Mouse (Mus musculus) hindbrain, postnatal 0 days (tissue): ENCODE data around the gene Adm2. TPM values are rescaled to one million over a fixed set of nuclear protein-coding genes. Genes with fewer than 3 reads are reported as not detected.

Source experiments
- ATAC-seq: fragments of 200-750 bp; cut with Nextera tagmentation; 2 replicates; pipeline ENCODE4 v1.8.0; 2017; ENCODE audit warnings: mild to moderate bottlenecking, moderate TSS enrichment, moderate library complexity
- DNase-seq: peaks from one replicate; pipeline ENCODE4 v3.0.0-alpha.2; 2015; ENCODE audit warnings: low spot score
- H3K27ac ChIP-seq: fragments of 300-500 bp; sonication (generic); 2 replicates; pipeline ENCODE4 v1.5.1; 2014; ENCODE audit warnings: mild to moderate bottlenecking
- H3K27me3 ChIP-seq: fragments of 300-500 bp; sonication (generic); 2 replicates; pipeline ENCODE4 v1.6.1; 2014; ENCODE audit warnings: low read length, mixed read lengths; ENCODE audit not compliant: insufficient read depth
- H3K36me3 ChIP-seq: fragments of 300-500 bp; sonication (generic); 2 replicates; pipeline ENCODE4 v1.6.1; 2014; ENCODE audit warnings: low read length, mixed read lengths; ENCODE audit not compliant: insufficient read depth
- H3K4me1 ChIP-seq: fragments of 300-500 bp; sonication (generic); 2 replicates; pipeline ENCODE4 v1.6.1; 2014; ENCODE audit warnings: antibody characterized with exemption, low read length, mixed read lengths; ENCODE audit not compliant: insufficient read depth
- H3K4me2 ChIP-seq: fragments of 300-500 bp; sonication (generic); 2 replicates; pipeline ENCODE4 v1.6.1; 2014; ENCODE audit warnings: low read depth, mild to moderate bottlenecking, low read length, moderate library complexity, mixed read lengths
- H3K4me3 ChIP-seq: fragments of 300-500 bp; sonication (generic); 2 replicates; pipeline ENCODE4 v1.5.1; 2014; ENCODE audit warnings: low read length
- H3K9ac ChIP-seq: fragments of 300-500 bp; sonication (generic); replicated peaks from 2 replicates; pipeline ENCODE4 v1.6.1; 2014; ENCODE audit warnings: mild to moderate bottlenecking, low read length, moderate library complexity, mixed read lengths
- H3K9me3 ChIP-seq: fragments of 300-500 bp; sonication (generic); 2 replicates; pipeline ENCODE4 v1.6.1; 2016; ENCODE audit warnings: low read length, mixed read lengths
- CTCF ChIP-seq: IDR thresholded peaks from 2 replicates; pipeline ENCODE4 v1.5.1; 2016; ENCODE audit warnings: antibody characterized with exemption, control low read depth, low read depth
- WGBS: fragments of 180-500 bp; shearing (Covaris S2); extraction: QIAGEN DNeasy Blood & Tissue Kit; methylation state at CpG from one replicate; pipeline ENCODE4 v1.1.7; 2014; 5-methylcytosine and 5-hydroxymethylcytosine counted together
- polyA plus RNA-seq: library from polyadenylated mRNA; unstranded; fragments of >200 nt; fragmentation: Nextera tagmentation; extraction: Ambion mirVana; gene quantifications from 2 replicates; pipeline ENCODE4 v1.2.1, GENCODE M21; 2015
- total RNA-seq: library from RNA; depleted of rRNA; stranded (reverse); fragments of >200 nt; gene quantifications from 2 replicates; pipeline ENCODE4 v1.2.3, GENCODE M21; 2014; rRNA removed

Adm2 gene
- not detected in 2 replicates for total RNA-seq
- not detected in 2 replicates for polyA plus RNA-seq

DNA sequence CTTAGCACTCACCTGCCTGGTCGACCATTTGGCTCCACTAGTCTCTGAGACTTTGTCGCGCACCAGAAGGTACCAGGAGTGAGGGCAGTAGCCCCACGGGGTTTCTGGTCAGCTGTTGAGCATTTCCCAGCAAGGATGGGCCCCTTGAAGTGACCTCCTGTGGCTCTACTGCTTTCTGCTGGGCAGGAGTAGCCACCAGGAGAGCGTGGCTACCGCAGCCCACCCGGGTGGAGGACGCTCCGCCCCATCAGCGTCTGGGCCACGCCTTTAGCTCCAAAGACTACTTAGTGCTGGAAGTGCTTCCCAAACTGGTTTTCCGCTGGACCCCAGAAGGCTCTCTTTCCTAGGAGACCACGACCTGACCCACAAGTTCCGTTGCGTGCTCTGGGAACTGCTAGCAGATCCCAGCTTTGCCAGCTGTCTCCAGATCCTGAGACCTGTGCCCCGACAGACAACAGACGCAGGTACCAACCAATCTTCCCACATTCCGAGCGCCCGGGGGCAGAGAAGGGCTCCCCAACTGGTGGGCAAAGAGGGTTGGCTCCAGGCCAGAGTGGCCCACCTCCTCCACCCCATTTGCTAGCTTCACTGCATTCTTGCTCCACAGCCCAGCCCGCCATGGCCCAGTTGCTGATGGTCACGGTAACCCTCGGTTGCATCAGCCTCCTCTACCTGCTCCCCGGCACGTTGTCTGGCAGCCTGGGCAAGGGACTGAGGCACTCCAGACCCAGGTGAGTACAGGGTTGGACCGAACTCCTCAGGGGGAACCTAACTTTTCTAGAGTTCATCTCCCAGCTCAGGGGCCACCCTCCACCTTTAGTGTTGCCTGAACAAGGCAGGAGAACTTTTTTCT is at the start of gene Adm2:
TSS of gene Adm2 (plus strand) at position 51 of the 853 bp plus-strand sequence.
- Histone ChIP-seq H3K4me3 (no peak within 1 kb of the TSS), H3K4me1 (peaks cover 6% of the 10 kb centered on the region; the same call in 1 of the 2 replicates), H3K27me3 (no peaks in the 10 kb centered on the region), H3K9me3 (no peaks in the 10 kb centered on the region), H3K27ac (no peak within 1 kb of the TSS), H3K4me2 (peak within 1 kb of the TSS; percentile 33), H3K9ac (no peak within 1 kb of the TSS), H3K36me3 (no peaks in the 10 kb centered on the region)
- no peak for TF ChIP-seq CTCF
- WGBS = 10% methylated on average over 26 of the region's 26 CpGs
- ATAC-seq (no peak), DNase-seq (no peak)

- no peaks in the 10 kb centered on the region for H3K27me3 ChIP-seq
- ATAC-seq (no peak), DNase-seq (no peak)
- peaks cover 65% of the 10 kb centered on the region for H3K36me3 ChIP-seq
- H3K4me3 ChIP-seq = no peak overlapping the region
- no peak overlapping the region for H3K4me2 ChIP-seq
- H3K4me1 ChIP-seq = no peaks in the 10 kb centered on the region
- no peak overlapping the region for H3K9ac ChIP-seq
- no peak overlapping the region for H3K27ac ChIP-seq
- TF ChIP-seq CTCF = no peak
- WGBS = 68% methylated on average over 3 of the region's 3 CpGs
- no peaks in the 10 kb centered on the region for H3K9me3 ChIP-seq
Observed at GRCm38 (mm10) chr15:89275497-89275896, 47.0 kb upstream of the Adm2 start.

DNA sequence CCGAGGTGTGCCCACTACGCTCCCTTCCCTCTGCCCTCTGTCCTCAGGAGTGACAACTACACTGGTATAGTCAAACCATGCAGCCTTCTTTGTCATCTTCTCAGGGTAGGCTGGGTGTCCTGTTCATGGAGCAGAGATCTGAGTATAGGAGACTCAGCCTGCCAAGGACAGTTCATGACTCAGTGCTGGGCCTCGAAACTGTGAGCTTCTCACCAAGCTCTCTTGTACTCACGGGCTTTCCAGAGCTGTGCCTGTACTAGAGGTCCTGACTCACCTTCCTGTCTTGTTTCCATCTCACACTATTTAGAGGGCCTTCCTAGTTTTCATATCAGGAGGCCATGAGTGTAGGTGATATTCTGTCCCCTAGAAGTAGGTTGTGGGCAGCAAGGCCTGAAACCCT is 45.2 kb upstream of the Adm2 start:
- no peak for TF ChIP-seq CTCF
- DNase-seq (no peak), ATAC-seq (no peak)
- H3K4me3 ChIP-seq = no peak overlapping the region
- no peaks in the 10 kb centered on the region for H3K9me3 ChIP-seq
- peaks cover 80% of the 10 kb centered on the region for H3K36me3 ChIP-seq
- H3K9ac ChIP-seq = no peak overlapping the region
- H3K4me1 ChIP-seq = no peaks in the 10 kb centered on the region
- WGBS = 95% methylated on average over 4 of the region's 4 CpGs
- no peak overlapping the region for H3K27ac ChIP-seq
- H3K27me3 ChIP-seq = no peaks in the 10 kb centered on the region
- no peak overlapping the region for H3K4me2 ChIP-seq

DNA sequence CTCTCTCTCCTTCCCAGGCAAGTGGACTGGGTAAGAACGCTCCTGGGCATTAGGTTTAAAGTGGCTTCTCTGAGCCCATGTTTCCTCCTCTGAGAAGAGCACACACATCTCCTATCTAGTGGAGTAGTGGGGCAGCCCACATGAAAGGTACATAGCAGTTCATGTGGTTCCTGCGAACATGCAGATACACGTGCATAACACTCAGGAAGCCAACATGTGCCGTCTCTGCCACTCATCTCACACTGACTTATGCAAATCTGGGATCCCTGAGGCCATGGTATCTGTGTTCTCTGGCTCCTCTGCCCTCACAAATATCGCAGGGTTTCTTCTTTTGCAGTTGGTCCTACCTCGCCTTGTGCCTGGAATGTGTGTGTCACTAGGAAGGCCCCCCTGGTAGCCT is 40.0 kb upstream of the Adm2 start:
- peaks cover 59% of the 10 kb centered on the region for H3K36me3 ChIP-seq

DNA sequence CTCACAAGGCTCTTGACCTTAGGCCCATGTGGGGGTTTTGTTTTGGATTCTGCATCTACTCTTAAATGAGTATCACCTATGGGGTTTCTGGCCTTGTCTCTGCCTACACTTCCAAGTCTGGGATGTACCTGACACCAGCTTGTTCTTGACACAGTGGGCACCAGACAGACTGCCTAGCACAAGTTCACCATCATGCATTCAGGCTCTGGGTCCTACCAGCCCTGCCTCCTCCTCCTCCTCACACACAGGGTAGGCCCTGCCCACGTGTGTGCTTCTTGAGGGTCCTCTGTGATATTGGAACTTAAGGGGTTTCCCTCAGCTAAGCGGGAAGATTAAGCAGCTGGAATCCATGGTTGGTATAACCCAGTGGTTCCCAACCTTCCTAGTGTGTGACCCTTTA is 38.4 kb upstream of the Adm2 start:
- Histone ChIP-seq H3K36me3 (peaks cover 65% of the 10 kb centered on the region), H3K4me3 (no peak overlapping the region), H3K27ac (no peak overlapping the region), H3K9ac (no peak overlapping the region), H3K4me1 (no peaks in the 10 kb centered on the region), H3K9me3 (no peaks in the 10 kb centered on the region), H3K4me2 (no peak overlapping the region), H3K27me3 (no peaks in the 10 kb centered on the region)
- WGBS = 88% methylated on average over 2 of the region's 2 CpGs
- DNase-seq (no peak), ATAC-seq (no peak)
- TF ChIP-seq CTCF = no peak

More for the DNA sequence above, 40.0 kb upstream of the Adm2 start:
- DNase-seq (no peak), ATAC-seq (no peak)
- Histone ChIP-seq H3K9ac (no peak overlapping the region), H3K4me3 (no peak overlapping the region), H3K27me3 (no peaks in the 10 kb centered on the region), H3K9me3 (no peaks in the 10 kb centered on the region), H3K27ac (no peak overlapping the region), H3K4me1 (no peaks in the 10 kb centered on the region), H3K4me2 (no peak overlapping the region)
- 76% methylated on average over 6 of the region's 6 CpGs for WGBS
- no peak for TF ChIP-seq CTCF

DNA sequence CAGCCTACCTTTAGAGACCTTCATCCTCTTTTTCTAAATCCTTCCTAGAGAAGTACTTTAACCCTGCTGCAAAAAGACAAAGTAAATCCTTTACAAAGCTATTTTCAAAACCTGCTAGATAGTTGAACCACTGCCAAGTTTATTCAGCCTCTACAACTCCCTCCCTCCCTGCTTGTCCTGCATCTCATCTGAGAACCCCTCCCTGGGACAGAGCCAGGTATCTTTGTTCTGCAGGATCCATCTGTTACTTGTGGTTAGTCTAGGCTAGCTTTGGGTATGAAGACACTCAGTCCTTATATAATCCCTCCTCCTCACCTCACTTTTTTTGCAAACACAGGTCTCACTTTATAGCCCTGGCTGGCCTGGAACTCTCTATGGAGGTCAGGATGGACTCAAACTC is 37.5 kb upstream of the Adm2 start:
- H3K9me3 ChIP-seq = no peaks in the 10 kb centered on the region
- peaks cover 65% of the 10 kb centered on the region for H3K36me3 ChIP-seq
- ATAC-seq (no peak), DNase-seq (no peak)
- H3K4me1 ChIP-seq = no peaks in the 10 kb centered on the region
- H3K4me3 ChIP-seq = no peak overlapping the region
- no peaks in the 10 kb centered on the region for H3K27me3 ChIP-seq
- 0 out of 2 replicates have a peak overlapping the region, but pooled peaks have one; percentile 11 for H3K27ac ChIP-seq
- TF ChIP-seq CTCF = no peak
- H3K4me2 ChIP-seq = no peak overlapping the region
- no peak overlapping the region for H3K9ac ChIP-seq

- TF ChIP-seq CTCF = no peak
- H3K9me3 ChIP-seq = no peaks in the 10 kb centered on the region
- no peak overlapping the region for H3K4me2 ChIP-seq
- ATAC-seq (no peak), DNase-seq (no peak)
- no peaks in the 10 kb centered on the region for H3K27me3 ChIP-seq
- no peak overlapping the region for H3K4me3 ChIP-seq
- H3K4me1 ChIP-seq = no peaks in the 10 kb centered on the region
- no peak overlapping the region for H3K9ac ChIP-seq
- 94% methylated on average over 5 of the region's 5 CpGs for WGBS
- 0 out of 2 replicates have a peak overlapping the region, but pooled peaks have one; percentile 11 for H3K27ac ChIP-seq
- H3K36me3 ChIP-seq = peaks cover 63% of the 10 kb centered on the region
Observed at GRCm38 (mm10) chr15:89285478-89285877, 37.0 kb upstream of the Adm2 start.
